Mouse (Mus musculus) spleen, postnatal 14 days (tissue): ENCODE results near the gene Olfr491.

Experiments used
- DNase-seq, 2 experiments: peaks; one replicate each; pipeline ENCODE4 v3.0.0; 2021 to 2022; ENCODE audit warnings: low spot score in 2 of 2

The Olfr491 gene

GRCm38 (mm10) chr7:108313151-108313550 is at the start of gene Olfr491:
Gene Olfr491, plus strand, starts transcription at chr7:108313451.
- no peak for DNase-seq

GRCm38 (mm10) chr7:108288834-108289233 is 24.4 kb upstream of the Olfr491 start, which contains the start of gene Olfr490:
Gene Olfr490, minus strand, starts transcription at chr7:108288934.
- no peak for DNase-seq

- DNase-seq, result no peak
Observed at GRCm38 (mm10) chr7:108323574-108323973, 10.3 kb downstream of the Olfr491 start, which contains the start of gene Olfr492. Gene Olfr492, minus strand, starts transcription at chr7:108323674.

DNA sequence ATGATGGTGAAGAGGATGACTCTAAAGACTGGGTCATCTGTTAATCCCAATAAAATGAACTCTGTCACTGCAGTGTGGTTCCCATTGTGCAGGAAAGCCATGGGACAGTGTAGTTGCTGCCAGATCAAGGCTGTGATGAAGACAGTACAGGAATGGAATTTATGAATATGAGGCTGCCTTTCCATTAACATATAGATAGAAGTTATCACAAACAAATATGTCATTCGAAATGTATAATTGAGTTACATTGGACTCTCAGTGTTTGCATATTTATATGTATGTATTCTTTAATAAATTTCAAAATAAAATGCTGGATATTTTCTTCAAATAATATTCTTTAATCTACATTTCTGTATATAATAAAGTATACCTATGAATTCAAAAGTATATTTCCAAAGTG is 33.6 kb downstream of the Olfr491 start, which contains the start of gene Olfr493:
Olfr493 (minus strand) TSS at position 101 of the 400 bp plus-strand sequence.
- DNase-seq, result no peak

DNA sequence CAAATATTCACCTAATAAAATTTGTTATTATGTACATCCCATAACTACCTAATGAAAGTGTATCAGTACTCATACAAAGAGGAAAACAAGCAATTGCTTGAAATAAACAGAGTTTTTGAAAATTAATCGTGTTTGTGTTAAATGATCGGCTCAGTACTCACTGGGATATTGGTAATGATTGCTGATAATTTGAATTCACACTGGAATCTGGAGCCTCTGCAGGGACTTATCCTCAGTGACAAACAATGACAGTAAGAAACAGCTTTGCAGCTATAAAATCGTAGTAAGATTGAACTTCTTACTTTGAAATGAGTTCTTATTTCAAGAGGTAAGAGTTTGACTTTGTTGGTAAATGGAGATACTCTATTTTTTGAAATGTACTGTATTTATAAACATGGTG is 51.8 kb downstream of the Olfr491 start, which contains the start of gene Olfr494:
Olfr494 (plus strand) TSS at position 301 of the 400 bp plus-strand sequence.
- no peak for DNase-seq
